Mouse (Mus musculus): ENCODE measurements around the gene Mms19. TPM values are rescaled to one million over a fixed set of nuclear protein-coding genes. Genes with fewer than 3 reads are reported as not detected.

Gene Mms19
- polyA plus RNA-seq, 1 experiment from 2014 or later: 35.6 TPM

GRCm38 (mm10) chr19:41907079-41907760 lies 73.7 kb downstream of the Mms19 start:
- no peak overlapping the region for H3K4me3 ChIP-seq (ENCODE audit: low read depth, low read length)
- no peak overlapping the region for H3K27ac ChIP-seq (ENCODE audit: low read depth)
- H3K9me3 ChIP-seq (ENCODE audit: low read depth, low read length): no peaks in the 10 kb centered on the region
- no peak overlapping the region for H3K4me2 ChIP-seq
- no peaks in the 10 kb centered on the region for H3K4me1 ChIP-seq (ENCODE audit: insufficient read depth)
- DNase-seq: peak; percentile 80
- WGBS: 16% methylated on average over 8 of the region's 8 CpGs
- H3K27me3 ChIP-seq (ENCODE audit: insufficient read depth, low read length): no peaks in the 10 kb centered on the region
- TF ChIP-seq CTCF (IDR thresholded peaks at IDR 0.05; ENCODE audit: low read depth): no peak
- H3K9ac ChIP-seq: no peak overlapping the region
- no peaks in the 10 kb centered on the region for H3K36me3 ChIP-seq (ENCODE audit: insufficient read depth)
- no peak for ATAC-seq (ENCODE audit: insufficient read depth)

DNA sequence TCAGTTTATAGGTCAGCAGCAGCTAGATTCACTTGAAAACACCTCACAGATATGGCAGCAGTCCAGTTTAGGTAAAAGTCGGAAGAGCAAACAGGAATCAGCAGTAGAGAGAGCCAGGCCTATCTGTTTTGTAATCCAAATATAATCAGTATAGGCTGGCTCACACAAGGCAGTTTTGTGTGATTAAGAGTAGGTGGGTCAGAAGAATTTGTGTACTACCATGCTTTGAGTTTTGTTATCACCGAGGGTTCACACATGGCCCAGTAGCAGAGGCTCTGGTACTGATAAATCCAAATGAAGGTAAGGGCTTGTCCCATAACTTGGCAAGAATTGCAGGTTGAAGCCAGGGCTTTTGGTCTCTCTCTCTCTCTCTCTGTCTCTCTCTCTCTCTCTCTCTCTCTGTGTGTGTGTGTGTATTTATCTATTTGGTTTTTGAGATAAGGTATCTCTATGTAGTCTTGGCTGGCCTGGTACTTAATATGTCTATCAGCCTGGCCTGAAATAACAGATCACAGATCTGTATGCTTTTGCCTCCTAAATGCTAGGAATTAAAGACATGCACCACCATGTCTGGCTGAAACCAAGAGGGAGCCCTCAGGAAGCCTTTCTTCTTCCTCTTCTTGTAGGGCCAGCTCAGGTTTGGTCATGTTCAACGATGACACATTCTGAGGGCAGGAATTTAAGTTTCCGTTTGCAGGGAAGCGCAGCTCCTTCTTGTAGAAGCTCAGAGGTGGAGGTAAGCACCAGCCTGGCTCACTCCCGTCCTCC lies 74.5 kb downstream of the Mms19 start:
- no peaks in the 10 kb centered on the region for H3K9me3 ChIP-seq (ENCODE audit: low read depth, low read length)
- ATAC-seq (ENCODE audit: insufficient read depth): no peak
- H3K36me3 ChIP-seq (ENCODE audit: insufficient read depth): no peaks in the 10 kb centered on the region
- H3K4me1 ChIP-seq (ENCODE audit: insufficient read depth): no peaks in the 10 kb centered on the region
- no peak for TF ChIP-seq CTCF (IDR thresholded peaks at IDR 0.05; ENCODE audit: low read depth)
- no peak overlapping the region for H3K9ac ChIP-seq
- H3K4me2 ChIP-seq: no peak overlapping the region
- DNase-seq: no peak
- no peak overlapping the region for H3K4me3 ChIP-seq (ENCODE audit: low read depth, low read length)
- whole genome bisulfite sequencing: 37% methylated on average over 6 of the region's 6 CpGs
- H3K27me3 ChIP-seq (ENCODE audit: insufficient read depth, low read length): no peaks in the 10 kb centered on the region
- no peak overlapping the region for H3K27ac ChIP-seq (ENCODE audit: low read depth)

- H3K27ac ChIP-seq (ENCODE audit: low read depth): no peak overlapping the region
- no peak for ATAC-seq (ENCODE audit: insufficient read depth)
- no peak for TF ChIP-seq CTCF (IDR thresholded peaks at IDR 0.05; ENCODE audit: low read depth)
- H3K4me3 ChIP-seq (ENCODE audit: low read depth, low read length): no peak overlapping the region
- no peak for DNase-seq
- no peaks in the 10 kb centered on the region for H3K4me1 ChIP-seq (ENCODE audit: insufficient read depth)
- H3K27me3 ChIP-seq (ENCODE audit: insufficient read depth, low read length): no peaks in the 10 kb centered on the region
- no peak overlapping the region for H3K9ac ChIP-seq
- H3K36me3 ChIP-seq (ENCODE audit: insufficient read depth): no peaks in the 10 kb centered on the region
- H3K9me3 ChIP-seq (ENCODE audit: low read depth, low read length): no peaks in the 10 kb centered on the region
- WGBS: 79% methylated on average over 2 of the region's 2 CpGs
- H3K4me2 ChIP-seq: no peak overlapping the region
These were observed 75.7 kb downstream of the Mms19 start for GRCm38 (mm10) chr19:41905246-41905645.

DNA sequence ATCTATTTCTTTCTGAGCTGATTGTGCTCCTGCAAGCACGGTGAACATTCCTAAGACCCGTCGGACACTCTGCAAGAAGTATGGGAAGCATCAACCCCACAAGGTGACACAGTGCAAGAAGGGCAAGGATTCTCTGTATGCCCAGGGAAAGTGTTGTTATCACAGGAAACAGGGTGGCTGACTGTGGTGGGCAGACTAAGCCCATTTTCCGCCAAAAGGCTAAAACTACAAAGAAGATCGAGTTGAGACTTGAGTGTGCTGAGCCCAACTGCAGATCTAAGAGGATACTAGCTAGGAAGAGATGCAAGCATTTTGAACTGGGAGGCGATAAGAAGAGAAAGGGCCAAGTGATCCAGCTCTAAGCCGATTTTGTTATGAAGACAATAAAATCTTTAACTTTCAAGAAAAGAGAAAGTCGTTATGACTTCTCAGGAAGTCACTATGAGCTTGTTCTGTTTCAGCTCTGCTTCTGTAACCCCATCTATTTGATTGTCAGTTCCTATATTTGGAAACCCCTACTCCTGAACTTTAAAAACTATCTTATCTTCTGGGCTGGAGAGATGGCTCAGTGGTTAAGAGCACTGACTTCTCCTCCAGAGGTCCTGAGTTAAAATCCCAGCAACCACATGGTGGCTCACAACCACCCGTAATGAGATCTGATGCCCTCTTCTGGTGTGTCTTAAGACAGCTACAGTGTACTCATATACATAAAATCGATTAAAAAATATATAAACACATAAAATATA lies 77.9 kb downstream of the Mms19 start:
- DNase-seq (no peak), ATAC-seq (ENCODE audit: insufficient read depth) (no peak)
- 77% methylated on average over 10 of the region's 10 CpGs for WGBS
- Histone ChIP-seq H3K36me3 (ENCODE audit: insufficient read depth) (no peaks in the 10 kb centered on the region), H3K4me2 (no peak overlapping the region), H3K27me3 (ENCODE audit: insufficient read depth, low read length) (no peaks in the 10 kb centered on the region), H3K9me3 (ENCODE audit: low read depth, low read length) (no peaks in the 10 kb centered on the region), H3K4me1 (ENCODE audit: insufficient read depth) (no peaks in the 10 kb centered on the region), H3K4me3 (ENCODE audit: low read depth, low read length) (no peak overlapping the region), H3K9ac (no peak overlapping the region), H3K27ac (ENCODE audit: low read depth) (no peak overlapping the region)
- no peak for TF ChIP-seq CTCF (IDR thresholded peaks at IDR 0.05; ENCODE audit: low read depth)

- 49% methylated on average over 2 of the region's 2 CpGs for WGBS
- H3K9ac ChIP-seq: no peak overlapping the region
- no peaks in the 10 kb centered on the region for H3K4me1 ChIP-seq (ENCODE audit: insufficient read depth)
- no peaks in the 10 kb centered on the region for H3K9me3 ChIP-seq (ENCODE audit: low read depth, low read length)
- H3K4me2 ChIP-seq: no peak overlapping the region
- H3K36me3 ChIP-seq (ENCODE audit: insufficient read depth): no peaks in the 10 kb centered on the region
- peak overlapping the region; percentile 4; the same call in 1 of the 2 replicates for H3K27ac ChIP-seq (ENCODE audit: low read depth)
- no peaks in the 10 kb centered on the region for H3K27me3 ChIP-seq (ENCODE audit: insufficient read depth, low read length)
- TF ChIP-seq CTCF (IDR thresholded peaks at IDR 0.05; ENCODE audit: low read depth): no peak
- no peak overlapping the region for H3K4me3 ChIP-seq (ENCODE audit: low read depth, low read length)
- DNase-seq (peak; percentile 75), ATAC-seq (ENCODE audit: insufficient read depth) (no peak; the same call in 1 of the 2 replicates)
These were observed 79.3 kb downstream of the Mms19 start for GRCm38 (mm10) chr19:41901696-41902095.

DNA sequence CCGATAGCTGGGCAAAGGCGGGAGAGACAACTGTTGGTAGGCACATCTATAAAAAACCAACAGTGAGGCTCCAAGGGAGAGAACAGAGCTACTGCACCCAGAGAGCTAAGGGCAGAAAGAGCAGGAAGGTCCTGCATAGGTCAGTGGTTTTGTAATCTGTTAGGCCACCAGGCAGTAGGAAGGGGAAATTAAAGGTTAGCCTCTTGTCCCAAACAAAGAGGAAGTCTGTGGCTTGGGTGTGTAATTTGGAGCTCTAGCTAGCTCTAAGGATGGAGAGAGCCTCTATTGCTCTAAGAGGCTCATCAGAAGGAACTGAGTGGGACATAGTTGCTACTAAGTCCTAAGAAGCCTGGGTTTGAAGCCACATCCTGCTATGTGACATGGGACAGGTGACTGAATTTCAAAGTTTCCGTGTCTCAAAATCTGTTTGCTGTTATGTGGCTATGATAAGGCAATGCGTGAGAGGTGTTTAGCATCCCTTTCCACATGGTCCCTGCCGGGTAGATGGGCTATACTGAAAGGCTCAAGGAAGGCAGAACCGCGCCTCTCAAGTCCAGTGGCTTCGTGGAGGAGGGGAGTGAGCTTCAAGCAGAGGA lies 80.4 kb downstream of the Mms19 start:
- no peak for ATAC-seq (ENCODE audit: insufficient read depth)
- Histone ChIP-seq H3K4me2 (no peak overlapping the region), H3K9me3 (ENCODE audit: low read depth, low read length) (no peaks in the 10 kb centered on the region), H3K4me1 (ENCODE audit: insufficient read depth) (no peaks in the 10 kb centered on the region), H3K36me3 (ENCODE audit: insufficient read depth) (no peaks in the 10 kb centered on the region), H3K9ac (no peak overlapping the region), H3K27me3 (ENCODE audit: insufficient read depth, low read length) (no peaks in the 10 kb centered on the region), H3K4me3 (ENCODE audit: low read depth, low read length) (no peak overlapping the region), H3K27ac (ENCODE audit: low read depth) (no peak overlapping the region)
- DNase-seq: no peak
- 78% methylated on average over 8 of the region's 8 CpGs for WGBS
- no peak for TF ChIP-seq CTCF (IDR thresholded peaks at IDR 0.05; ENCODE audit: low read depth)

Measured in lung, embryonic 14.5 days (tissue).